In genomic region chr19:15644786-15645185, GRCm38 (mm10) we compare ENCODE assay signal across 16 mouse cellular contexts.
DNase-seq lines count a peak whose midpoint lies in the region; ATAC-seq and TF ChIP-seq lines count a peak whose summit lies in the region.
"Had no signal": no experiment of that assay in that cellular context is flagged by ENCODE, and none has a peak within 500 bp of the region (broad histone marks: within the 10 kb centered on the region; RNA-seq: fewer than 3 reads in every experiment).

No protein-coding gene starts in this region.

- H3K36me3 ChIP-seq in hindbrain, postnatal 0 days (ENCODE audit: insufficient read depth, low read length) = no peaks in the 10 kb centered on the region
- H3K36me3 ChIP-seq in hindbrain, embryonic 11.5 days (ENCODE audit: control insufficient read depth, insufficient read depth, low read length) = no peaks in the 10 kb centered on the region
- H3K36me3 ChIP-seq in kidney, postnatal 0 days (ENCODE audit: insufficient read depth, low read length) = no peaks in the 10 kb centered on the region
- H3K36me3 ChIP-seq: embryonic facial prominence, embryonic 13.5 days; limb, embryonic 15.5 days; stomach, embryonic 15.5 days had no signal

- ATAC-seq in hindbrain, postnatal 0 days = 0 out of 2 replicates have a peak, but pooled peaks have one; percentile 54
- ATAC-seq in hindbrain, embryonic 11.5 days (ENCODE audit: low FRiP score) = no peak
- 0 out of 2 replicates have a peak, but pooled peaks have one; percentile 29 for ATAC-seq in kidney, postnatal 0 days (replicated peaks; ENCODE audit: low FRiP score, low read depth)
- ATAC-seq: Patski had no signal

- no peaks in the 10 kb centered on the region for H3K27me3 ChIP-seq in hindbrain, postnatal 0 days (ENCODE audit: insufficient read depth, low read length)
- no peaks in the 10 kb centered on the region for H3K27me3 ChIP-seq in hindbrain, embryonic 11.5 days (ENCODE audit: control insufficient read depth, insufficient read depth, low read length)
- H3K27me3 ChIP-seq in kidney, postnatal 0 days (ENCODE audit: insufficient read depth, low read length) = no peaks in the 10 kb centered on the region
- H3K27me3 ChIP-seq: CH12.LX; limb, embryonic 15.5 days; Patski; stomach, embryonic 15.5 days had no signal

- H3K27ac ChIP-seq in hindbrain, postnatal 0 days = no peak overlapping the region
- no peak overlapping the region for H3K27ac ChIP-seq in hindbrain, embryonic 11.5 days (ENCODE audit: low read depth, low read length)
- no peak overlapping the region for H3K27ac ChIP-seq in kidney, postnatal 0 days
- H3K27ac ChIP-seq: embryonic facial prominence, embryonic 13.5 days; limb, embryonic 15.5 days; stomach, embryonic 15.5 days had no signal

- no peak for TF ChIP-seq CTCF in hindbrain, postnatal 0 days (IDR thresholded peaks at IDR 0.05; ENCODE audit: low read depth)
- TF ChIP-seq CTCF in kidney, postnatal 0 days (IDR thresholded peaks at IDR 0.05; ENCODE audit: low read depth) = no peak

- DNase-seq in hindbrain, postnatal 0 days (ENCODE audit: low spot score) = peak; percentile 23
- DNase-seq in hindbrain, embryonic 11.5 days (ENCODE audit: low spot score) = no peak
- peak; percentile 39 for DNase-seq in right cerebral cortex, adult 18-20 months
- DNase-seq in right cerebral cortex, postnatal 14 days = no peak
- DNase-seq in kidney, postnatal 0 days (ENCODE audit: low spot score) = peak; percentile 36
- peak; percentile 45 for DNase-seq in telencephalon, adult 2 months (ENCODE audit: low read depth, low spot score)
- no peak for DNase-seq in urinary bladder, adult 18-20 months (ENCODE audit: low spot score in 2 of 2)
- DNase-seq in thymus, postnatal 4 days = no peak
- DNase-seq: cerebellum, adult 9-10 months; heart, postnatal 4 days; lung, embryonic 14.5 days had no signal

- WGBS in hindbrain, postnatal 0 days = 60% methylated on average over 4 of the region's 4 CpGs
- WGBS in hindbrain, embryonic 11.5 days = 75% methylated on average over 4 of the region's 4 CpGs
- WGBS in kidney, postnatal 0 days = 35% methylated on average over 4 of the region's 4 CpGs

- no peaks in the 10 kb centered on the region for H3K4me1 ChIP-seq in hindbrain, postnatal 0 days (ENCODE audit: insufficient read depth, low read length)
- H3K4me1 ChIP-seq in hindbrain, embryonic 11.5 days (replicated peaks; ENCODE audit: control insufficient read depth, insufficient read depth, low read length) = no peaks in the 10 kb centered on the region
- no peaks in the 10 kb centered on the region for H3K4me1 ChIP-seq in kidney, postnatal 0 days (replicated peaks; ENCODE audit: insufficient read depth, low read length)
- H3K4me1 ChIP-seq: stomach, embryonic 15.5 days had no signal

- H3K9ac ChIP-seq in hindbrain, postnatal 0 days (replicated peaks; ENCODE audit: low read length) = no peak overlapping the region
- no peak overlapping the region for H3K9ac ChIP-seq in hindbrain, embryonic 11.5 days (ENCODE audit: low read depth, low read length)
- H3K9ac ChIP-seq in kidney, postnatal 0 days (ENCODE audit: low read depth, low read length) = no peak overlapping the region
- H3K9ac ChIP-seq: embryonic facial prominence, embryonic 13.5 days; limb, embryonic 15.5 days; lung, embryonic 14.5 days; stomach, embryonic 15.5 days had no signal

- no peak overlapping the region for H3K4me3 ChIP-seq in hindbrain, postnatal 0 days (ENCODE audit: low read length)
- H3K4me3 ChIP-seq in hindbrain, embryonic 11.5 days (ENCODE audit: low read depth, low read length) = no peak overlapping the region
- H3K4me3 ChIP-seq in kidney, postnatal 0 days (replicated peaks; ENCODE audit: low read depth, low read length) = no peak overlapping the region
- H3K4me3 ChIP-seq: embryonic facial prominence, embryonic 13.5 days; limb, embryonic 15.5 days; stomach, embryonic 15.5 days had no signal

- no peak overlapping the region for H3K4me2 ChIP-seq in hindbrain, postnatal 0 days (ENCODE audit: low read depth, low read length)
- no peak overlapping the region for H3K4me2 ChIP-seq in hindbrain, embryonic 11.5 days (replicated peaks; ENCODE audit: low read depth, low read length)
- H3K4me2 ChIP-seq in kidney, postnatal 0 days (ENCODE audit: low read length) = no peak overlapping the region
- H3K4me2 ChIP-seq: embryonic facial prominence, embryonic 13.5 days; limb, embryonic 15.5 days; lung, embryonic 14.5 days; stomach, embryonic 15.5 days had no signal

- no peaks in the 10 kb centered on the region for H3K9me3 ChIP-seq in hindbrain, postnatal 0 days (ENCODE audit: low read length)
- H3K9me3 ChIP-seq in hindbrain, embryonic 11.5 days (ENCODE audit: control insufficient read depth, low read length) = no peaks in the 10 kb centered on the region
- no peaks in the 10 kb centered on the region for H3K9me3 ChIP-seq in kidney, postnatal 0 days (replicated peaks; ENCODE audit: low read length)
- H3K9me3 ChIP-seq: embryonic facial prominence, embryonic 13.5 days; limb, embryonic 15.5 days; stomach, embryonic 15.5 days had no signal

Comparison
In these comparisons a context has a peak if more than half of its experiments do, and no peak if none do; other contexts are left out.
1. DNase-seq: peak in hindbrain, postnatal 0 days (single experiment), right cerebral cortex, adult 18-20 months (single experiment), kidney, postnatal 0 days (single experiment) and telencephalon, adult 2 months (single experiment); none in hindbrain, embryonic 11.5 days (single experiment), right cerebral cortex, postnatal 14 days (single experiment), urinary bladder, adult 18-20 months (0 of 2) and thymus, postnatal 4 days (single experiment).